Mouse (Mus musculus): ENCODE data around the gene Gm15217.

GRCm38 (mm10) chr14:46375796-46376195 lies 3.4 kb upstream of the Gm15217 start:
- TF ChIP-seq CTCF (IDR thresholded peaks at IDR 0.05; ENCODE audit: insufficient read depth, low read length) (no peak), POLR2A (IDR thresholded peaks at IDR 0.05; ENCODE audit: borderline replicate concordance, extremely low read depth, low read depth, low read length) (no peak)

Measured in lung, adult 2 months (tissue).